In genomic region chr5:74228938-74229337, GRCm38 (mm10) we compare ENCODE assay signal across 32 mouse cellular contexts. TPM values are rescaled to one million over a fixed set of nuclear protein-coding genes. Genes with fewer than 3 reads are reported as not detected.
DNase-seq lines count a peak whose midpoint lies in the region; ATAC-seq lines count a peak whose summit lies in the region.
"Had no signal": no experiment of that assay in that cellular context is flagged by ENCODE, and none has a peak within 500 bp of the region (broad histone marks: within the 10 kb centered on the region; RNA-seq: fewer than 3 reads in every experiment).

No protein-coding gene starts in this region.

- H3K27ac ChIP-seq in lung, embryonic 16.5 days (ENCODE audit: low read length), result no peak overlapping the region
- H3K27ac ChIP-seq in intestine, embryonic 16.5 days (ENCODE audit: low read length), result no peak overlapping the region
- H3K27ac ChIP-seq: hindbrain, embryonic 14.5 days; left cerebral cortex, adult 2 months; limb, embryonic 12.5 days; liver, embryonic 15.5 days; midbrain, embryonic 10.5 days; midbrain, embryonic 15.5 days; neural tube, embryonic 15.5 days; stomach, embryonic 15.5 days had no signal

- no peak overlapping the region for H3K4me2 ChIP-seq in lung, embryonic 16.5 days (ENCODE audit: low read depth, low read length)
- no peak overlapping the region for H3K4me2 ChIP-seq in intestine, embryonic 16.5 days (ENCODE audit: low read depth, low read length)
- H3K4me2 ChIP-seq: heart, embryonic 11.5 days; hindbrain, embryonic 14.5 days; kidney, embryonic 15.5 days; limb, embryonic 12.5 days; liver, embryonic 15.5 days; lung, embryonic 15.5 days; midbrain, embryonic 15.5 days; neural tube, embryonic 15.5 days; stomach, embryonic 15.5 days had no signal

- no peaks in the 10 kb centered on the region for H3K9me3 ChIP-seq in lung, embryonic 16.5 days (ENCODE audit: control insufficient read depth, low read length)
- H3K9me3 ChIP-seq in intestine, embryonic 16.5 days (ENCODE audit: control insufficient read depth, low read length), result no peaks in the 10 kb centered on the region
- H3K9me3 ChIP-seq: kidney, embryonic 15.5 days; limb, embryonic 12.5 days; liver, embryonic 15.5 days; lung, embryonic 15.5 days; midbrain, embryonic 10.5 days; midbrain, embryonic 15.5 days; neural tube, embryonic 15.5 days; stomach, embryonic 15.5 days had no signal

- no peaks in the 10 kb centered on the region for H3K27me3 ChIP-seq in lung, embryonic 16.5 days (ENCODE audit: control insufficient read depth, insufficient read depth, low read depth, low read length)
- H3K27me3 ChIP-seq in intestine, embryonic 16.5 days (replicated peaks; ENCODE audit: control insufficient read depth, insufficient read depth, low read length), result no peaks in the 10 kb centered on the region
- H3K27me3 ChIP-seq: kidney, embryonic 15.5 days; limb, embryonic 12.5 days; liver, embryonic 15.5 days; lung, embryonic 15.5 days; midbrain, embryonic 15.5 days; neural tube, embryonic 15.5 days; stomach, embryonic 15.5 days had no signal

- WGBS in lung, embryonic 16.5 days, result 28% methylated on average over 1 of the region's 1 CpGs
- WGBS in intestine, embryonic 16.5 days, result 45% methylated on average over 1 of the region's 1 CpGs

- DNase-seq in frontal cortex, postnatal 36 days (ENCODE audit: low spot score in 2 of 2), result no peak
- no peak for DNase-seq in lung, postnatal 14 days
- DNase-seq in brain, adult 2 months (ENCODE audit: low read depth, low spot score), result peak; percentile 66
- peak; percentile 35 for DNase-seq in telencephalon, adult 2 months (ENCODE audit: low read depth, low spot score)
- DNase-seq: adrenal gland, postnatal 10 days; B cell, adult 2 months; cerebellum, adult 18-20 months; cerebellum, postnatal 14 days; gastrocnemius, postnatal 10 days; heart, adult 11 months; heart, postnatal 4 days; kidney, adult 18-20 months; kidney, postnatal 25 days; retina, postnatal 1 day; right cerebral cortex, postnatal 14 days; thymus, postnatal 14 days had no signal

- H3K36me3 ChIP-seq in lung, embryonic 16.5 days (ENCODE audit: control insufficient read depth, insufficient read depth, low read length), result no peaks in the 10 kb centered on the region
- H3K36me3 ChIP-seq in intestine, embryonic 16.5 days (ENCODE audit: control insufficient read depth, insufficient read depth, low read length), result no peaks in the 10 kb centered on the region
- H3K36me3 ChIP-seq: kidney, embryonic 15.5 days; limb, embryonic 12.5 days; liver, embryonic 15.5 days; lung, embryonic 15.5 days; midbrain, embryonic 10.5 days; midbrain, embryonic 15.5 days; neural tube, embryonic 15.5 days; stomach, embryonic 15.5 days had no signal

- H3K9ac ChIP-seq in lung, embryonic 16.5 days (ENCODE audit: low read length), result no peak overlapping the region
- no peak overlapping the region for H3K9ac ChIP-seq in intestine, embryonic 16.5 days (ENCODE audit: low read depth, low read length)
- H3K9ac ChIP-seq: hindbrain, embryonic 14.5 days; kidney, embryonic 15.5 days; limb, embryonic 12.5 days; liver, embryonic 15.5 days; lung, embryonic 15.5 days; midbrain, embryonic 15.5 days; neural tube, embryonic 15.5 days; stomach, embryonic 15.5 days had no signal

- no peak overlapping the region for H3K4me3 ChIP-seq in lung, embryonic 16.5 days (ENCODE audit: low read length)
- H3K4me3 ChIP-seq in intestine, embryonic 16.5 days (ENCODE audit: low read length), result no peak overlapping the region
- H3K4me3 ChIP-seq: erythroblast, embryonic 14.5 days; kidney, embryonic 15.5 days; left cerebral cortex, adult 2 months; limb, embryonic 12.5 days; liver, embryonic 15.5 days; lung, embryonic 15.5 days; midbrain, embryonic 10.5 days; midbrain, embryonic 15.5 days; neural tube, embryonic 15.5 days; stomach, embryonic 15.5 days had no signal

- ATAC-seq in frontal cortex, adult (ENCODE audit: low TSS enrichment), result peak; percentile 66
- ATAC-seq in lung, embryonic 16.5 days (ENCODE audit: low read depth), result peak; percentile 27; the same call in 1 of the 2 replicates
- no peak for ATAC-seq in intestine, embryonic 16.5 days
- ATAC-seq: inflammation-experienced regulatory T-cells, adult 6 months; midbrain, embryonic 15.5 days had no signal

- peaks cover 19% of the 10 kb centered on the region for H3K4me1 ChIP-seq in lung, embryonic 16.5 days (replicated peaks; ENCODE audit: control insufficient read depth, insufficient read depth, low read length)
- peaks cover 7% of the 10 kb centered on the region for H3K4me1 ChIP-seq in intestine, embryonic 16.5 days (ENCODE audit: control insufficient read depth, insufficient read depth, low read length)

RNA-seq across cellular contexts. Expression of gene Rasl11b, which starts 33.9 kb away (rescaled TPM):
- polyA plus RNA-seq in lung, embryonic 16.5 days (2015; fragmentation: Nextera tagmentation; extraction: Ambion mirVana), result 182 and 188 TPM in 2 replicates
- 31.5 and 37.6 TPM in 2 replicates for polyA plus RNA-seq in intestine, embryonic 16.5 days (2015; fragmentation: Nextera tagmentation; extraction: Ambion mirVana)
- polyA plus RNA-seq: erythroblast, embryonic 14.5 days had no signal

Comparison
In these comparisons a context has a peak if more than half of its experiments do, and no peak if none do; other contexts are left out.
1. DNase-seq: peak in brain, adult 2 months (single experiment) and telencephalon, adult 2 months (single experiment); none in frontal cortex, postnatal 36 days (0 of 2) and lung, postnatal 14 days (single experiment).